Mouse (Mus musculus) megakaryocyte, embryonic 14.5 days (primary cell): ENCODE results near the gene Nt5dc2.

Experiments used
- FLI1 ChIP-seq: IDR thresholded peaks from 2 replicates; pipeline ENCODE4 v1.6.1; 2012; ENCODE audit warnings: low read length, inconsistent platforms, mixed read lengths
- GATA1 ChIP-seq: IDR thresholded peaks from 3 replicates; pipeline ENCODE4 v1.6.1; 2012; ENCODE audit warnings: mixed read lengths, low read length, inconsistent platforms, borderline replicate concordance

GRCm38 (mm10) chr14:31131272-31131821 is 494 bp downstream of the Nt5dc2 start:
- no peak for TF ChIP-seq GATA1
- no peak for TF ChIP-seq FLI1
